8 mouse cellular contexts compared by ENCODE assay signal in genomic region chr1:134559976-134560375, GRCm38 (mm10). TPM values are rescaled to one million over a fixed set of nuclear protein-coding genes. Genes with fewer than 3 reads are reported as not detected.
DNase-seq lines count a peak whose midpoint lies in the region; ATAC-seq and TF ChIP-seq lines count a peak whose summit lies in the region.

Gene Kdm5b (plus strand): TSS chr1:134560171.

- peak within 1 kb of the TSS; percentile 93 for H3K27ac ChIP-seq in hindbrain, embryonic 14.5 days

- ATAC-seq in Patski, result peak; percentile 24
- peak; percentile 19; the same call in 1 of the 2 replicates for ATAC-seq in hindbrain, embryonic 14.5 days (ENCODE audit: low FRiP score)

- H3K4me2 ChIP-seq in hindbrain, embryonic 14.5 days (replicated peaks), result peak within 1 kb of the TSS; percentile 85

- CTCF ChIA-PET in Patski (lab: Charles Lee), result no interaction called here

- under 1% methylated on average over 34 of the region's 34 CpGs for WGBS in hindbrain, embryonic 14.5 days

- H3K9ac ChIP-seq in hindbrain, embryonic 14.5 days, result peak within 1 kb of the TSS; percentile 99

- H3K27me3 ChIP-seq in Patski, result no peaks in the 10 kb centered on the region
- H3K27me3 ChIP-seq in hindbrain, embryonic 14.5 days (ENCODE audit: control insufficient read depth, insufficient read depth, low read length), result no peaks in the 10 kb centered on the region

- peaks cover 30% of the 10 kb centered on the region for H3K4me1 ChIP-seq in hindbrain, embryonic 14.5 days (replicated peaks; ENCODE audit: control insufficient read depth, insufficient read depth, low read length)

- in situ Hi-C loops in Patski (cut with MboI; ENCODE audit: low pct_unique_long_range_greater_than_20kb), result no loop called here

- peak; percentile 35 for DNase-seq in Patski (ENCODE audit: low read depth, low spot score)
- peak; percentile 92 to 93 for DNase-seq in cerebellum, postnatal 36 days
- peak; percentile 89 to 93 for DNase-seq in frontal cortex, postnatal 36 days (ENCODE audit: low spot score in 2 of 2)
- DNase-seq in hindbrain, embryonic 14.5 days (ENCODE audit: low spot score), result peak; percentile 89
- peak; percentile 87 to 88 for DNase-seq in layer of hippocampus, postnatal 36 days
- peak; percentile 93 for DNase-seq in lung, postnatal 36 days
- peak; percentile 88 for DNase-seq in retina, postnatal 1 day
- DNase-seq in urinary bladder, adult 18-20 months (ENCODE audit: low spot score in 2 of 2), result peak; percentile 90 to 96

- POLR2A ChIA-PET in Patski (lab: Charles Lee), result interaction anchor here (1.0 kb wide), 1 partner anchor 12 kb away, joined by 3 read pairs; no protein-coding TSS in a partner anchor

- no peaks in the 10 kb centered on the region for H3K36me3 ChIP-seq in hindbrain, embryonic 14.5 days (replicated peaks; ENCODE audit: control insufficient read depth, insufficient read depth)

- TF ChIP-seq CTCF in Patski (IDR thresholded peaks at IDR 0.05), result no peak

- peak within 1 kb of the TSS; percentile 95 for H3K4me3 ChIP-seq in hindbrain, embryonic 14.5 days (replicated peaks; ENCODE audit: low read length)

- H3K9me3 ChIP-seq in hindbrain, embryonic 14.5 days (ENCODE audit: control insufficient read depth, low read length), result no peaks in the 10 kb centered on the region

RNA-seq across cellular contexts. Expression of gene Kdm5b, which starts in this region (rescaled TPM):
- 34.3 TPM for polyA plus RNA-seq in Patski (2021)
- 83.0 TPM in 2 replicates for polyA plus RNA-seq in hindbrain, embryonic 14.5 days (2014; fragmentation: Nextera tagmentation; extraction: Ambion mirVana)
- total RNA-seq in layer of hippocampus, postnatal 36 days (2021), result 10 to 100 TPM; 72.0 to 73.4 TPM

Comparison
In these comparisons a context has a peak if more than half of its experiments do, and no peak if none do; other contexts are left out.
1. Peak in every context shown above with its lines: DNase-seq, ATAC-seq, H3K4me3 ChIP-seq and H3K27ac ChIP-seq.
2. DNase-seq: peak in every context shown above with its lines; median percentile 93 in lung, postnatal 36 days; 93 in urinary bladder, adult 18-20 months; 92 in cerebellum, postnatal 36 days; 91 in frontal cortex, postnatal 36 days; 89 in hindbrain, embryonic 14.5 days; 88 in retina, postnatal 1 day; 88 in layer of hippocampus, postnatal 36 days; 35 in Patski.